Mouse (Mus musculus) olfactory bulb, adult 2 months (tissue): ENCODE data around the gene Insig2. TPM values are rescaled to one million over a fixed set of nuclear protein-coding genes. Genes with fewer than 3 reads are reported as not detected.

Experiments used
- H3K27ac ChIP-seq: fragments of 200-500 bp; 2 replicates; pipeline ENCODE4 v1.5.1; 2012; ENCODE audit warnings: low read depth, low read length; ENCODE audit not compliant: insufficient read depth
- H3K4me1 ChIP-seq: fragments of 200-500 bp; 2 replicates; pipeline ENCODE4 v1.6.1; 2012; ENCODE audit warnings: low read length; ENCODE audit not compliant: control insufficient read depth, insufficient read depth
- H3K4me3 ChIP-seq: fragments of 200-500 bp; 2 replicates; pipeline ENCODE4 v1.5.1; 2012; ENCODE audit warnings: mild to moderate bottlenecking, low read depth, low read length, moderate library complexity; ENCODE audit not compliant: insufficient read depth
- CTCF ChIP-seq: fragments of 200-500 bp; IDR thresholded peaks from 2 replicates; pipeline ENCODE4 v1.5.1; 2012; ENCODE audit warnings: low read depth, mild to moderate bottlenecking, low read length, moderate library complexity; ENCODE audit not compliant: insufficient read depth
- POLR2A ChIP-seq: fragments of 200-500 bp; IDR thresholded peaks from 2 replicates; pipeline ENCODE4 v1.6.1; 2012; ENCODE audit warnings: mild to moderate bottlenecking, low read depth, low read length, moderate library complexity; ENCODE audit not compliant: insufficient read depth
- WGBS: fragments of 180-500 bp; shearing (Covaris S2); methylation state at CpG from one replicate; pipeline ENCODE4 v1.1.7; 2018; 5-methylcytosine and 5-hydroxymethylcytosine counted together
- polyA plus RNA-seq: library from polyadenylated mRNA; stranded (reverse); fragments of >200 nt; gene quantifications from 2 replicates; pipeline ENCODE4 v1.2.4, GENCODE M21; 2012; ENCODE audit warnings: low replicate concordance; ENCODE audit not compliant: missing spikeins, insufficient read depth, insufficient read length

Gene Insig2
- 963 TPM in 1 of 2 replicates, not detected in the other for polyA plus RNA-seq

DNA sequence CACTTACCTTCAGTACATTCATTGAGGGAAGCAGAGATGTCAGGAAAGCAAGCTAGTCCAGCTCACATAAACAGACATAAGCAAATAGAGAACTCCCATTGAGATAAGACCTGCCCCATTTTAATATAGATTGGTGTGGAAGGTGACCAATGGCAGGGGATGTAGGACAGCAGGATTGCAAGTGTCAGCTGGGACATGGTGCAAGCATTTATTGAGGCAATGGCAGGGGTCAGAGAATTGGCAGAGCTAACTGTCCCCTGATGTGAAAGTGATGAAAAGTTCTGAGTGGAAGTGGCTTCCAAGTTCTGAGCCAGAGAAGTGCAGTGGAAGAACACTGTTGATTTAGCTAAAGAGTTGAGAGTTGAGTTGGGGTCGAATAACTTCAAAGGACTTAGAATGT, at the start of gene Insig2:
Gene Insig2, minus strand, starts transcription at position 105 of the 400 bp plus-strand sequence.
- WGBS: 92% methylated on average over 1 of the region's 1 CpGs
- Histone ChIP-seq H3K4me1 (no peaks in the 10 kb centered on the region), H3K27ac (no peak within 1 kb of the TSS), H3K4me3 (no peak within 1 kb of the TSS)
- TF ChIP-seq CTCF (no peak), POLR2A (no peak)

DNA sequence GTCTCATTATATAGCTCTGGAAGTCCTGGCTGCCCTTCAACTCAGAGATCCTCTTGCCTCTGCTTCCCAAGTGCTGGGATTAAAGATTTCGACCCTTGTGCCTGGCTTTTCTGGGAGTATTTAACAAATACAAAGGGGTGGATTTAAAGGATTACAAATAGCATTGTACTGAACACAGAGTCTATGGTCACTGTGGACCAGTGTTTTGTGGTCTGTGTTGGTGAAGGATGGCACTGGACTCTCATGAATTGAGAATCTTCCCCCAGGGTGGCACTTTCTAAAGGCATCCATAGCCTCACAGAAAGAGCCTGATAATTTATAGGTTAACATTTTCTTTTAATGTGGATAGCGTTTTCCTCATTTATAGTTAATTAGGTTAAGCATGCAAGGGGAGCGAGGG, 49.2 kb upstream of the Insig2 start:
- WGBS: 44% methylated on average over 3 of the region's 3 CpGs
- Histone ChIP-seq H3K27ac (no peak overlapping the region), H3K4me1 (no peaks in the 10 kb centered on the region), H3K4me3 (no peak overlapping the region)
- TF ChIP-seq CTCF (no peak), POLR2A (no peak)

DNA sequence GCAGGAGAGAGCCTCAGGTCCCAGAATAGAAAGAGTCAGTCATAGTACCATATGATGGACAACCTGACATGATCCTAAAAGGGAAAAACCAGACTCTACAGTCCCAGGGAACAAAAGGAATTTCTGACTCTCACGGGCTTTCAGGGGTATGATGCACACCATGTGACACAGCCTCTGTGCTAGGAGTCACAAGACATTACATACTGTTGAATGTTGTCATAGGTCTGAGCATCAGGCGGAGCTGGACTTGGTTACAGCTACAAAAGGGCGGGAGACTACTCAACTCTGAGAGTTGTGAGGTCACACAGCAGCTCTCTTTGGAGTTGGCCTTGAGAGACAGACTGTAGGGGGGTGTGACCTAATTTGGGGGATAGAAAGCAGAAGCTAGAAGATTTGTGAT, 47.6 kb upstream of the Insig2 start:
- Histone ChIP-seq H3K4me3 (no peak overlapping the region), H3K27ac (no peak overlapping the region), H3K4me1 (no peaks in the 10 kb centered on the region)
- WGBS: 84% methylated on average over 3 of the region's 3 CpGs
- no peak for TF ChIP-seq CTCF
- no peak for TF ChIP-seq POLR2A

DNA sequence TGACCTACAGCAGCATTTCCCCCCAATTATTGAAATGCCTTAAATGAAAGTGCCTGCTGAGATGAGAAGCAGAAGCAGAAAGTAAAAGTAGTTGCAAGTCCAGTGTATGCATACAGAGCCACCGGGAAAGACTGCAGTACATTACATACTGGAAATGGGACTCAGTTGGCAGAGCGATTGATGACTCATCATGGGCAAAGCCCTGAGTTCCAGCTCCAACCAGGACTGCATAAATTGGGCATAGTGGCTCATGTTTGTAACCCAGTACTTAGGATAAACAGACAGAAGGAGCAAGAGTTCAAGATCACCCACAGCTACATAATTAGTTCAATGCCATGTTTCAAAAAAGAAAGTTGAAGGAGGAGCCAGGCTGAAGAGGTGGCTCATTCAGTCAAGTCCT, 45.5 kb upstream of the Insig2 start:
- WGBS: 90% methylated on average over 2 of the region's 2 CpGs
- no peak for TF ChIP-seq CTCF
- no peak for TF ChIP-seq POLR2A
- H3K4me1 ChIP-seq: no peaks in the 10 kb centered on the region
- no peak overlapping the region for H3K4me3 ChIP-seq
- H3K27ac ChIP-seq: no peak overlapping the region

DNA sequence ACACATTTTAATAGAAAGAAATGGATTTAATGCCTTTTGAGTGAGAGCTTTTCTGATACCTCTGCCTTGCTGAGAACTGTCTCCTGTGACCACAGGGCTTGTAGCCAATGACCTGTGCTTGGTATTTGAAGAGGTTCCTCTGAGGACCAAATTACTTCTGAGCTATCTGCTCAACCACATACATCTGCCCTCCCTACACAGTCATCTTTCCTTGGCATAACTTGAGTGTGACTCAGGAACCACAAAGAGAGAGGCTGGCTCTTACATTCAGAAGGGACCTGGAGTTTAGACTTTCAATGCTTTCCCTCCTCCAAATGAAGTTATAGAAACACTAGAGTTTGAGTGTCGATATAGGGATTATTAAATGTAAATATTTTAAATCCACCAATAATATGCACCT, 45.0 kb upstream of the Insig2 start:
- TF ChIP-seq CTCF (no peak), POLR2A (no peak)
- Histone ChIP-seq H3K4me3 (no peak overlapping the region), H3K4me1 (no peaks in the 10 kb centered on the region), H3K27ac (no peak overlapping the region)
- 90% methylated on average over 1 of the region's 1 CpGs for WGBS

DNA sequence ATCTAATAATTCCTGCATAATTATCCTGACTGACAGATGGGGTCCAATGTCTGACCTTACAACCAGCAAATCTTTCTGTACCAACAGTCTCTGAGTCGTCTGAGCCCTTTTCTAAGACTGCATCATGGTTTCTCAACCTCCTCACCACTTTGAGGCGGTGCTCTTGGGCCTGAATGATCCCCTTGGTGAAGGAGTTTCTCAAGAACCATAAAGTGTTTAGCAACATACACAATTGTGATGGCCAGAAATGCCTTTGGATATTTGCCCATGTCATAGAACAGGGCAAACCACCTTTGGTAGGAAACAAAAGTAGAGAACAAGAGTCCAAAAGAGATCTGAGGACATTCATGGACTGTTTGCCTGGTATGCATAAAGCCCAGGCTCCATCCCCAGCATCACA, 41.2 kb upstream of the Insig2 start:
- H3K27ac ChIP-seq: no peak overlapping the region
- 82% methylated on average over 2 of the region's 2 CpGs for WGBS
- no peak for TF ChIP-seq POLR2A
- TF ChIP-seq CTCF: no peak
- H3K4me3 ChIP-seq: no peak overlapping the region
- no peaks in the 10 kb centered on the region for H3K4me1 ChIP-seq

DNA sequence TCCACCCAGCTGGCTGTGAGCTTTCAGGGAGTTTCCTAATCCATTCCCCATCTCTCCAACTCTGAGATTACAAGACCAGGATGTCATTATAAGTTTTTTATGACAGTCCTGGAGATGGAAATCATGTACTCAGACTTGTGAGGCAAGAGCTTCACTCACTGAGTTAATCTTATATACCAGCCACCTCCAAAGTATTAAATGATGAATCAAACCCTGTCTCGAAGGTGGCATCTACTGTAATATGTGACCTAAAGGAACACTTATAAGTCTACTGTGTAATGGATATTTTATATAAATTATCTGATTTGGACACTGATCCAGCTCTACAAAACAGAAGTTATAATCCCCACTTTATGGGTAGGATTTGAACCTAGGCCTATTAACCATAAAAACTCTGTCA, 40.3 kb upstream of the Insig2 start:
- no peaks in the 10 kb centered on the region for H3K4me1 ChIP-seq
- no peak overlapping the region for H3K27ac ChIP-seq
- no peak overlapping the region for H3K4me3 ChIP-seq
- no peak for TF ChIP-seq CTCF
- no peak for TF ChIP-seq POLR2A
- 95% methylated on average over 1 of the region's 1 CpGs for WGBS

DNA sequence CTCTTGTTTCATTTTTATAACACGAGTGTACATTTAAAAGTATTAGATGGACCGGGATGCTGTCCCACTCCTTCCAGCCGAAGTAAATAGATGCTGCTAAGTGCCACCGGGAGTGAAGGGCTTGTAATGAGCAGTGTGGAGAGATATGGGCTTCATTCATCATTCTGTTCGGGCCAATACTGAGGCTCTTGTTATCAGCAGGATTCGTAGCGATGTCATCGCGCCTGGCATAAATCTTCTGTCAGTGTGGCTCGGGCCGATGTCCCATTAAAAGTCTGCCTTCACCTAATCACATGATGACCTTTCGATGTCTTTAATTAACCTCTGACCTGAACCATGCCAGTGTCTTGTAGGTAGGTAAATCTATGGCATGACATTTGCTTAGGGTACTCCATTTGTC, 39.1 kb upstream of the Insig2 start:
- no peak overlapping the region for H3K4me3 ChIP-seq
- 88% methylated on average over 12 of the region's 12 CpGs for WGBS
- no peaks in the 10 kb centered on the region for H3K4me1 ChIP-seq
- no peak overlapping the region for H3K27ac ChIP-seq
- TF ChIP-seq CTCF: no peak
- no peak for TF ChIP-seq POLR2A

DNA sequence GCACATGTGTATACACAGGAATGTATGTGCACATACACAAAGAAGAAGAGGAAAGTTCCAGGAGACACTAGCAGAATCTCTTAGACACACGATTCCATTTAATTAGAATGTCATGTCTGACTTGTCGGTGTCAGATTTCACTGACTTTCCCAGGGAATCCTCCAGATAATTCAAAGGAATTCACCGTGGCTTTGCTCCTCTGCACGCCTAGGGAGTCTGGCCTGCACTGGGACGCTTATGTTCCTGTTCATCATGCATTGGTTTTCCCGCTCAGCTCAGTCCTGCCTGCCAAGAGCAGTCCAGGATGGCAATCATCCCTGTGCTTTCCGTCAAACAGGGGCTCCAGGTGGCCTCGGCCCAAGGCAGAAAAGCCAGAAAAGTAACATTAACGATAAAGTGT, 34.9 kb upstream of the Insig2 start:
- 75% methylated on average over 9 of the region's 9 CpGs for WGBS
- TF ChIP-seq POLR2A: no peak
- no peak for TF ChIP-seq CTCF
- no peak overlapping the region for H3K27ac ChIP-seq
- H3K4me1 ChIP-seq: no peaks in the 10 kb centered on the region
- no peak overlapping the region for H3K4me3 ChIP-seq

DNA sequence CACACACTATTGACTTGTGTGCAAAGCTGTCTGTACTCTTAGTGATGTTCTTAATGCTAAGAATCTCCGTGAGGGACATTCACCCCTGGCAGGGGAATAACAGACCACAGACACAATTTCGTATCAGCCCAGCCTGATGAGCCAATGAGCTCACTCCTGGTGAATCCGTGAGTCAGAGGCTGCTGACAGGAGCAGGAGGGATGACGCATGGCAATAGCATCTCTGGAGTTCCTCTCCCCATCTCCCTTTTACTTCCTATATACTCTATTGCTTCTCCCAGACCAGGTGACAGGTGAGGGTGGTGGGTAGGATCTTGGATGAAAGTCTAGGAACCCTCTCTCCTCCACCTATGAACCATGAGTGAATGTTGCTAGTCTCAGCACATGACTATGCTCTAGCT, 28.2 kb upstream of the Insig2 start:
- TF ChIP-seq POLR2A (no peak), CTCF (no peak)
- Histone ChIP-seq H3K4me3 (no peak overlapping the region), H3K27ac (no peak overlapping the region), H3K4me1 (no peaks in the 10 kb centered on the region)
- 59% methylated on average over 4 of the region's 4 CpGs for WGBS
